Mouse (Mus musculus) embryo, embryonic 10 days (tissue): ENCODE data around the gene Ugt3a1.
"Not testable (repeated sequence)": the region's sequence is repeated elsewhere in the genome, so short reads cannot be mapped to it uniquely, and the experiment has no call there.

ENCODE experiments used
- DNase-seq: peaks from one replicate; pipeline ENCODE4 v3.0.0-alpha.2; 2015; ENCODE audit warnings: low spot score

The Ugt3a1 gene

GRCm38 (mm10) chr15:9276838-9277295 is at the start of gene Ugt3a1:
Gene Ugt3a1 (plus strand): TSS chr15:9276888.
- no peak for DNase-seq

- DNase-seq: not testable (repeated sequence)
These were observed 45.8 kb upstream of the Ugt3a1 start for GRCm38 (mm10) chr15:9230917-9231316.

DNA sequence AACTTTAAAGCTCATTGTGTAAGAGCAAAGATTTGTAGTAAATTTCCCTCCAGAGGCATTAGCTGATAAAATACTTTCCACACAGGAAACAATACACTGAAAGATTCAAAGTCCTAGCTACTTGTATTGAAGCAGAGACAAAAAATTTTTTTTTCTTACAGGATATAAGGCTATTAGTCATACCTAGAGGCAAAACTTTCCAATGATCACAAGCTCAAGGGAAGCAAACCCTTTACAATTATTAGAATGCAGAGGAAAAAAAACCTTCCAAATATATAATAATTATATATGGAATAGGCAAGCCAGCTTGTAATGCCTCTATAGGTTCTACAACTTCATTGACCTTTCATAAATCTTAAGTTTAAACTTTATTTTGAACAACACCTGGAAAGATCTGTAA is 30.3 kb upstream of the Ugt3a1 start:
- DNase-seq: no peak

DNA sequence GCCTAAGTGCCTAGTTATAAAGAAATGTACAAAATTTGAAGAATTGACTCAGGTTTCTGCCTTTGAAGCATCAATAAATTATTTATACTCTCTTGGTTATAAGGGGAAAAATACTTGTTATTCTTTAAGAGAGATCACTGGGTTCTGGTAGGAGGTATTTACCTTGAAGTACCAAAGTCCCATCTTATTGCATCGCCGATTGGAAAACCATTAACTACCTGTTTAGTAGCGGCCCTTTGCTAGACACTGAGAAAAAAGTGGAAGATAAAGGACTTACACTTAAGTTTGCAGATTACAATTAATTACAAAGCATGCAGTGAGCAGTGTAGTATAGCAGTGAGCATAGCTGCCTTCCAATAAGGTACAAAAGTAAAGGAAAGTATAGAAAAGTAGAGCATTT is 23.8 kb upstream of the Ugt3a1 start:
- no peak for DNase-seq

DNA sequence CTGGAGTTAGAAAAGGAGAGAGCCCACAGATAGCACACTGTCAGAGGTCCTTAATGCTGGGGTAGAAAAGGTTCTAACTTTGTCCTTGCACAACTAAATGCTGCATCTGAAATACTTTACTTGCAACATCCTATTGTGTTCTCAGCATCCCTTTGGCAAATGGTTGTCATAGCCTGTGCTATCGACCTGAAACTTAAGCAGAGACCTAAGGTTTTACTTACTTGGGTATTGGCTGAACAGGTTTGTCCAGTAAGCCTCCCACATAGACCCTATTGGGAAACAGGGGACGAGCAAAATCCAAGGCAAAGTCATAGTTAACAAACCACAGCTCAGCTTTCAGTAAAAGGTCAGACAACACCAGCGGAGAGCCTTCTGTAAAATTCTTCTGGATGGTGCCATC is 16.1 kb upstream of the Ugt3a1 start:
- no peak for DNase-seq

- no peak for DNase-seq
These were observed 4.8 kb upstream of the Ugt3a1 start for GRCm38 (mm10) chr15:9271876-9272275.

- no peak for DNase-seq
These were observed 2.3 kb downstream of the Ugt3a1 start for GRCm38 (mm10) chr15:9279026-9279425.

GRCm38 (mm10) chr15:9279596-9279995 is 2.9 kb downstream of the Ugt3a1 start:
- DNase-seq: no peak

GRCm38 (mm10) chr15:9283165-9283564 is 6.5 kb downstream of the Ugt3a1 start:
- DNase-seq: no peak

DNA sequence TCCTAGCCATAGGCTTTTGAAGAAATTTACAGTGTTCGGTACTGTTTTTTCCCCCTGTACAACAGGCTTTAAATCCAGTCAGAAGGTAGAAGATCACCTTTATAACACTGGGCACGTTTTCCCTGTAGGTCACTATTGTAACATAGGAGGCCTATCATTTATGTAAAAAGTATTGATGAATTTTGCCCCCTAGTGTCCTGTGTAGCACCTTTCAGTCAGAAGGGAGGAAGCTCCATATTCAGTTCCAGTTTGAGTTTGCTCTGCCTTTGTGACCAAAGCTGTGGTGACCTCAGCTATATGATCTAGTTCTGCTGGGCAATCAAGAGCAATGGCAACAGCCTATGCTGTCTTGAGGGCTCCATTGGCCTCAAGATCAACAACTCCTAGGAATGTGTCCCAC is 13.0 kb downstream of the Ugt3a1 start:
- DNase-seq: no peak

GRCm38 (mm10) chr15:9305978-9306692 is 29.4 kb downstream of the Ugt3a1 start:
- no peak for DNase-seq

- no peak for DNase-seq
These were observed 57.9 kb downstream of the Ugt3a1 start for GRCm38 (mm10) chr15:9334596-9334995.

DNA sequence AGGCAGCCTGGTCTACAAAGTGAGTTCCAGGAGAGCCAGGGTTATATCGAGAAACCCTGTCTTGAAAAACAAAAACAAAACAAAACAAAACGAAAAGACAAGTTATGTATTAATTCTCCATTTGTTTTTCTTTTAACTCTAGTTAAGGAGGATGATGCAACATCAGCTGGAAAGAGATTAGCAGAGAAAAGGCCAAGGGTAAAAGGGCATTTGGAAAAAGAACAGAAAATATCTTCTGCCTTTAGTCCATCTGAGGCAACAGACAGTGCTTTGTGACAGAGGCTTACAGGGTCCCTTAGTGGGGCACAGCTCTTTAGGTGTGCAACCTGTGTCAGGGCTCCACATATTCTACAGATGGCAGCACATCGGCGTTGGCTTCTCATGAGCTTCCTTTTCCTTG is 58.7 kb downstream of the Ugt3a1 start, which contains the start of gene Ugt3a2:
Ugt3a2 (plus strand) TSS at position 210 of the 400 bp plus-strand sequence.
- no peak for DNase-seq

DNA sequence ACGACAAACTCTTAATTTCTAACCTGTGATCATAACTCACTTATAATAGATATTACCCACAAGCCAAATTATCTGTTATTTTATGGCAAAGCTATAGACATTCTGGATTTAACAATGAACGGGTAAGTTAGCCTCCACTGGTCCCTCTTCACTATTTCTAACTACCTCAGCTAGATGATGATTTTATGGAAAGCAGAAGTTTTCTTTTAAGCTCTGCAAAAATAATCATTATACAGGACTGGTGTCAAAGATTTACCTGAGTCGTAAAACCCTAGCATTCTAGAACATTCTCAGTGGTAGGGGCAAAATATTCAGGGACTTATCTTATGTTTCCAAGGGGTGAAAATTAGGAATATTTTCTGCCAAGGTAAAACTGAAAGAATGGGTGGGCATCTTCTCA is 59.9 kb downstream of the Ugt3a1 start:
- no peak for DNase-seq

- no peak for DNase-seq
These were observed 60.3 kb downstream of the Ugt3a1 start for GRCm38 (mm10) chr15:9337021-9337420.

DNA sequence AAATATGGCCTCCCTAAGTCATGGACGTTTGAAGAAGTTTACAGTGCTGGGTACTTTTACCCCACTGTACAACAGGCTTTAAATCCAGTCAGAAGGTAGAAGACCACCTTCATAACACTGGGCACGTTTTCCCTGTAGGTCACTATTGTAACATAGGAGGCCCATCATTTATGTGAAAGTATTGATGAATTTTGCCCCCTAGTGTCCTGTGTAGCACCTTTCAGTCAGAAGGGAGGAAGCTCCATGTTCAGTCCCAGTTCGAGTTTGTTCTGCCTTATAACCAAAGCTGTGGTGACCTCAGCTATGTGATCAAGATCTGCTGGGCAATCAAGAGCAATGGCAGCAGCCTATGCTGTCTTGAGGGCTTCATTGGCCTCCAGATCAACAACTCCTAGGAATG is 72.1 kb downstream of the Ugt3a1 start:
- no peak for DNase-seq

DNA sequence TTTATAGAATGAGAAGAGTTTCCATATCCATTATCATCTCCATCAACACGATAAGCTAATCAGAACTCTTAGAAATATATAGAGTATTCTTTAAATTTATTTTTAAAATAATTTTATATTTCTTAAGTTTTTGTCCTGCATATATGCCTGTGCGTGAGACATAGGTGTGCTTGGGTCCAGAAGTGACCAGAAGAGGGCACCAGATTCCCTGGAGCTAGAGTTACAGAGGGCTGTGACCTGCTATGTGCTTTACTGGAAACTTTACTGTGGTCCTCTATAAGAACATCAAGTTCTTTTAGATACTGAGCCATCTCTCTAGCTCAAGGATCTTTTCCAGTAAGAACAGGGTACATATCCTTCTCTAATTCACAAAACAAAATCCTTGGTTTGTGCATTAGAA is 86.1 kb downstream of the Ugt3a1 start:
- DNase-seq: no peak
